Mouse (Mus musculus) T-cell, adult 2 months (primary cell): ENCODE measurements around the gene Acap3.

Source experiments
- DNase-seq: peaks from one replicate; pipeline ENCODE4 v3.0.0; 2022; ENCODE audit warnings: low spot score

Acap3 gene

GRCm38 (mm10) chr4:155891551-155892001 lies at the start of gene Acap3, which contains the start of gene Pusl1:
Acap3 (plus strand) TSS chr4:155891822.
Pusl1 (minus strand) TSS chr4:155891781.
- DNase-seq, result peak; percentile 97

GRCm38 (mm10) chr4:155843231-155843630 lies 48.4 kb upstream of the Acap3 start:
- DNase-seq, result no peak

GRCm38 (mm10) chr4:155846871-155847578 lies 44.6 kb upstream of the Acap3 start, which contains the start of gene Dvl1:
Dvl1 (plus strand) TSS chr4:155847402.
- peak; percentile 93 for DNase-seq

- DNase-seq, result peak; percentile 14
These were observed 43.9 kb upstream of the Acap3 start for GRCm38 (mm10) chr4:155847591-155848352.

GRCm38 (mm10) chr4:155848434-155849095 lies 43.1 kb upstream of the Acap3 start:
- no peak for DNase-seq

GRCm38 (mm10) chr4:155849391-155849790 lies 42.2 kb upstream of the Acap3 start:
- no peak for DNase-seq

GRCm38 (mm10) chr4:155849792-155850451 lies 41.7 kb upstream of the Acap3 start:
- DNase-seq, result no peak

- no peak for DNase-seq
These were observed 40.3 kb upstream of the Acap3 start for GRCm38 (mm10) chr4:155851368-155851767.

GRCm38 (mm10) chr4:155851951-155852411 lies 39.6 kb upstream of the Acap3 start:
- DNase-seq, result no peak

- DNase-seq, result no peak
These were observed 38.2 kb upstream of the Acap3 start for GRCm38 (mm10) chr4:155853421-155853820.

- DNase-seq, result no peak
These were observed 36.6 kb upstream of the Acap3 start for GRCm38 (mm10) chr4:155854991-155855390.

GRCm38 (mm10) chr4:155856071-155856470 lies 35.6 kb upstream of the Acap3 start:
- no peak for DNase-seq

GRCm38 (mm10) chr4:155856881-155857280 lies 34.7 kb upstream of the Acap3 start:
- no peak for DNase-seq

- no peak for DNase-seq
These were observed 32.3 kb upstream of the Acap3 start for GRCm38 (mm10) chr4:155859318-155859717.

- no peak for DNase-seq
These were observed 29.8 kb upstream of the Acap3 start for GRCm38 (mm10) chr4:155861787-155862186.

GRCm38 (mm10) chr4:155863001-155863400 lies 28.6 kb upstream of the Acap3 start, which contains the start of gene Tas1r3:
Tas1r3 (minus strand) TSS chr4:155863362.
- no peak for DNase-seq

- no peak for DNase-seq
These were observed 22.9 kb upstream of the Acap3 start for GRCm38 (mm10) chr4:155868614-155869298.

GRCm38 (mm10) chr4:155869317-155870033 lies 22.1 kb upstream of the Acap3 start, which contains the start of the genes Cptp and Ints11:
Cptp (minus strand) TSS chr4:155869440.
Ints11 (plus strand) TSS chr4:155869546.
- peak; percentile 95 for DNase-seq

GRCm38 (mm10) chr4:155871404-155871803 lies 20.2 kb upstream of the Acap3 start:
- no peak for DNase-seq

- DNase-seq, result no peak
These were observed 8.0 kb upstream of the Acap3 start for GRCm38 (mm10) chr4:155883587-155883986.
